Mouse (Mus musculus): ENCODE data around the gene Sbk1.

Gene Sbk1

DNA sequence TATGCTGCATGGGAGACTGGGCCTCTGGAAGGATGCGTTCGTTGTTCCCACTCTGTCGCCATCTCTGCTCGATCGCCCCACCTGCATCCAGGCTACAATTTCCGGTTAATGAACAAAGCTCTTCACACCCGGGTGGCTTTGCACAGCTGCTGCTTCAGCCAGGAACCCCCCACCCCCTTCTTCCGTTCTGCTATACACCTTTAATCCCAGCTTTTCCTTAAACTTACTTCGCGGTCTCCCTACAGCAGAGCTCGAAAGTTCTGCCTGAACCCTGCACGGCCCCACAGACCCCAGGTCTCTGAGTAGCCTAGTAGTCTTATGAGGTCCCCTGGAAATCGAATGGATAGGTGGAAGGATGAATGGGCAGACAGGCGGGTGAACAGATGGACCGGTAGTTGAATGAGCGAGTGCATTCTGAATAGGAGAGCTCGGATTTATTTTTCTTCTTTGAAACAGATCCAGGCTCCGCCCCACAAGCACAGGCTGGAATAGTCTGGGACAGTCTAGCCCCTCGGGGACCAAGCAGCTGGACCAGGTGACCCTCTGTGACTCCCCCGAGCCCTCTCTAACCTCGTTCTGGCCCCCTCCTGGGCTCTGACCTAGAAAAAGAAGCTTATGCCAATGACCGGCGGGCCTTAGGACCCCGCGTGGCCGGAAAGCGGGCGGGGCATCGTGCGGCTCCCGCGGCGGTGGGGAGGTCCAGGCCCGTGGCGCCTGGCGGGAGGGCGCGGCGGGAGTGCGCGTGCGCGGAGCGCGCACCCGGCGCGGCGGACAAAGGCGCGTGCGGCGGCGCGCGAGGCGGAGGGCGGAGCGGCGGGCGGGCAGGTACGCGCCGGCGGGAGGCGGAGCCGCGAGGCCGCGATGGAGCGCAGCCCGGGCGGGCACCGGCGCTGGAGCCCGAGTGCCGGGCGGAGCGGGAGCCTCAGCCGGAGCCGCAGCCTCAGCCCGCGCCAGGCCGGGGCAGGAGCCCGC is at the start of gene Sbk1:
TSS of gene Sbk1 (plus strand) at position 908 of the 972 bp plus-strand sequence.
- DNase-seq (ENCODE audit: low read depth, low spot score): peak; percentile 15

DNA sequence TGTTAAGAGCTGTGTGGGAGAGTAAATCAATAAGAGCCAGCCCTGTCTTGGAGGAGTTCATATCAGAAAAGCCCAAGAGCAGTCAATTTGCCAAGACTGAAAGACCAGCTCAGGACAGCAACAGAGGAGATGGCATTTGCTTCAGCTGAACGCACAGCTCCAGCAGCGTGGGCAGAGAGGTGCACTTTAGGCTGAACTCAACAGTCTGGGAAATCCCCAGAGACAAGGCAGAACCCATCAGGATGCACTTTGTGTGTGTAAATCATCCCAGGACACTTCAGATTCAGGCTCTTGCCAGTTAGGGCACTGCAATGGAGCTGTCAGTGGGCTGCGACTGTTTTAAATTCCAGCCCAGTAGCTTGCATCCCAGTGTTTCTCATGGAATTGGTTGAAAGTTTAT is 49.7 kb upstream of the Sbk1 start:
- DNase-seq (ENCODE audit: low read depth, low spot score): no peak

DNA sequence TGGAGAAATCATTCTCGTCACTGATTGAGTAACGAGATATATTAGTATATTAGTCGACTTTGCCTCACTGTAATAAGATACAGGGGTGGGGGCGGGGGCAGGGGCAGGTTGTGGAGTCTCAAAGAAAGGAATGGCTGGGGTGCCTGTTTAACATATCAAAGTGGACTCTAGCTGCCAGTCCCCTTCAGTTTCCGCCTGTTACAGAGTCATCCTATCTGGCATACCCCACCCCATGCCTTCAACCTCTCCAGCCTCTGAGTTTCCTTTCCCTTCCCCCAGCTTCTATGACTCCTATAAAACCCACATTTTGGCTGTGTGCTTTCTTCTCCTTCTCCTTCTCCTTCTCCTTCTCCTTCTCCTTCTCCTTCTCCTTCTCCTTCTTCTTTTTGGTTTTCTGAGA is 46.3 kb upstream of the Sbk1 start:
- DNase-seq (ENCODE audit: low read depth, low spot score): no peak

DNA sequence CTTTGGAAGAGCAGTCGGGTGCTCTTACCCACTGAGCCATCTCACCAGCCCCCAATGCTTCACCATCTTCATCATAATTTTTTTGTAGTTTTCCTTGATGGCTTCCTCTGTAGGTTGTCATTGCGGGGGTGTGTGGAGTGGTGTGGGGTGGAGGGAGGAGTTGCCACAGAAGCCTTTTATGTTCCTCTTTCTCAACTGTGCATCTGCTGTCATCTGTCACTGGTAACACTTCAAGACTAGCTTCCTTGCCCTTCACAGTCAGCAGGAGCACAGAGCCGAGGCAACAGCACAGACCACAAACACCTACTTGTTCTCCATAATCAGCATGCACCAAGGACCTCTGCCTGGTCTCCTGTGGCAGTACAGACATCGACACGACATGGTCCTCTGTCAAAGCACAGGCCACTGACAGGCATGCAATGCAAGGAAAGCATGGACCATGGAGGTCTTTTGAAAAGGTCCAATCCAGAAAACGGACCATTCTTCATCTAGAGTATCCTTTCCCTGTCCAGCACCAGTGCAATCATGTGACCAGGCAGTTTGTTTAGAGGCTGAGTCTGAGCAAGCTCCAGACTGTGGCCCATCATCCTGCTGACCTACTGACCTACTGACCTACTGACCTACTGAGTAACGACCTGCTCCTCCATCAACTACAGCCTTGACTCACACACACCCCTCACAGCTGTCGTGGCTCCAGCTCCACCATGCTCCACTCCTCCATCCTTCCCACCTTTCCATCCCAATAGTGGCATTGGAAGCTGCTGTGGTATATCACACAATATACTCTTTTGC is 41.9 kb upstream of the Sbk1 start:
- no peak for DNase-seq (ENCODE audit: low read depth, low spot score)

DNA sequence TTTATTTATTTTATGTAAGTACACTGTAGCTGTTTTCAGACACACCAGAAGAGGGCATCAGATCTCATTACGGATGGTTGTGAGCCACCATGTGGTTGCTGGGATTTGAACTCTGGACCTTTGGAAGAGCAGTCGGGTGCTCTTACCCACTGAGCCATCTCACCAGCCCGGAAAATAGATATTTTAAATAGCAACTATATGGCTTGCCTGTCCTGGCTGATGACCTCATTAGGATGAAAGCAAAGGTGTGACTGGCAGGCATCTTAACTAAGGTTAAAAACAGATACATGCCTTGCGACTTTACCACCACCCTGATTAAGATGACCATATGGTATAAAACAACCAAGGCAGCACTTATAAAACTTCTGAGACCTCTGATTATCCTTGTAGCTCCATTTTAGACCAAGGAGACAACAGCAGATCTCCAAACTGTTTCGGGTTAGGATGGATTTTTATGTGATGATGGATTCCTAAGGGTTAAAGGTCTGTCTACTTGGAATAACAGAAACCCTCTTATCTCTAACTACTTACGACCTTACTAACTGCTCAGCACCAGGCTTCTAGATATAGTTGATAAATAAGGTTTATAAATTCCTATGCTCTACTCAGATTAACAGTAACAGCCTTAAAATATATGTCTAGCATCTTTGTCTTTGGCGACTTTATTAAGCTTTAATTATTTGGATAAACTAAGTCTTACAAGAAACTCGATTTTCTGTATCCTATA is 39.9 kb upstream of the Sbk1 start:
- no peak for DNase-seq (ENCODE audit: low read depth, low spot score)

DNA sequence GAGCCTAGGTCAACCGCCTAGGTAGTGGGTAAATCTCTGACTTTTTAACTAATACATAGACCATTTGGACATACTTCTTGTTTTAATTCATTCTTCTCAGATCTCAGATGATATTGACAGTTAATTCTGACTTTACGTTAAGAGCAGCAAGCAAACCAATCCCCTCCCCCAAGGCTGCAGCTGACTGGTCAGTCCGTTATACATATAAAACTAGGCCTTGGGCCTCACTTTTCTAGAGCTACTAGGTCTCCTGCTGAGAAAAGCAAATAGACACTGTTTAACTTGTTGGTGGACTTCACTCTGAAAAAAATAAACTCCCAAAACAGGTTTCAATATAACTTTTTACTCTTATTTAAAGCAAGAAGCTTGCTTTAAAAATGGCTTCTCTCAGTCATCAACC is 37.8 kb upstream of the Sbk1 start:
- no peak for DNase-seq (ENCODE audit: low read depth, low spot score)

DNA sequence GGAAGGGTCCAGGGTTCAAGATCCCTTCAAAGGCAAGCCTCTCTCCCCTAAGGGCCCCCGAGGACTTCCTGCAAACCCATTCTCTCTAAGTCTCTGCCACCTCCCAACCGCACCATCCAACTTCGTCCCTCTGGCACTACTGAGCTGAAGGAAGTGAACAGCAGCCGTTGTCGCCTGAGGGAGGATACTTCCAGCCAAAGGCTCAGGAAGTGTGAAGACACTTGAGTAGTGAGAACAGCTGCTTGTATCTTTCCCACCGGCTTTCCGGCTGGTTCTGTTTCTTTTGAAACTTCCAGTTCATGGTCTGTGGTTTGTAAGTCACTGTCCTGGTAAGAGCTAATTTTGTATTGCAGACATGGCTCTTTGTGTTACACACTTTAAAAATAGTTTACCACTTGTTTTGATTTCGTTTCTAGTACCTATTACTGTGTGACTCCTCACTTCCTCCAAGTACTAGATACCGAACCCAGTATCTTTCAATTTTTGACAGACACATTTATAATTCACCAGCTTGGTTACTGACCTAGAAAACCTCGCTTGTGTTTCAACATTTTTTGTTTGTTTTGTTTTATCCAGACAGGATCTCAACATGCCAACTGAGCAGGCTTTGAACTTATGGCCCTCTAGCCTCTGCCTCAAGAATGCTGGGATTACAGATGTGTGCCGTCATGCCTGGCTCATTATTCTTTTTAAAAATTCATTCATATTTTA is 36.2 kb upstream of the Sbk1 start:
- no peak for DNase-seq (ENCODE audit: low read depth, low spot score)

DNA sequence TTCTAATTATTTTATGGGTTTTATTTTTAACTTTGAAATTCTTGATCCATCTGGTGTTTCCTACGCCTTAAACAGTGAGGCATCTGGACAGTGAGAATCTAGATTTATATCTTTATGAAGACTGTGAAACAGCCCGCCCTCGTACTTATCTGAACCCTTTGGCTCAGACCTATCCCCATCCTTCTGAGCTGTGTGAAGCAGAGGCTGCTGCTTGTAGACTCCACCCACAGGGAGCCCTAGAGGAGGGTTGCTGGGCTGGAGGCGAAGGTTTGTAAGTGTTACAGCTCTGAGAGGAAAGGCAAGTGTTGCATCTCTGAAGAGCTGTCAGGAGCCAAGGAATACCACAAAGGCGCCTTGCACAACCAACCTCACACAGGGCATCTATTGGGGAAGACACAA is 35.6 kb upstream of the Sbk1 start:
- DNase-seq (ENCODE audit: low read depth, low spot score): no peak

DNA sequence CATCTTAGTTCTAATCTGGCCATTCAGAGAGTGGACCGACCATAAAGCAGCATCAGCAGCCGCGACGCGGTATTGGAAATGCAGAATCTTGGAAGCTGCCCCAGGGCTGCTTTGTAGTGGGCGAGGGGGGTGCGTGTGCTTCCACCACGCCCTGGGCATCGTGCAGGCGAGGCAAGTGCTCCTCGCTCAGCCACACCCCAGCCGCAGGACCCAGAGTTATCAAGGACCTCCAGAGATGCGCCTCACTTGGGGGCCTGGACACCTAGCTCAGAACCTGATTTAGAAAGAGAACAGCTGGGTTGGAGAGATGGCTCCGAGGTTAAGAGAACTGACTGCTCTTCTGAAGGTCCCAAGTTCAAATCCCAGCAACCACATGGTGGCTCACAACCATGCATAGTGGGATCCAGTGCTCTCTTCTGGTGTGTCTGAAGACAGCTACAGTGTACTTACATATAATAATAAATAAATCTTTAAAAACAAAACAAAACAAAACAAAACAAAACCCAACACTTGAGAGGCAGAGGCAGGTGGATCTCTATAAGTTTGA is 31.5 kb upstream of the Sbk1 start:
- DNase-seq (ENCODE audit: low read depth, low spot score): no peak

DNA sequence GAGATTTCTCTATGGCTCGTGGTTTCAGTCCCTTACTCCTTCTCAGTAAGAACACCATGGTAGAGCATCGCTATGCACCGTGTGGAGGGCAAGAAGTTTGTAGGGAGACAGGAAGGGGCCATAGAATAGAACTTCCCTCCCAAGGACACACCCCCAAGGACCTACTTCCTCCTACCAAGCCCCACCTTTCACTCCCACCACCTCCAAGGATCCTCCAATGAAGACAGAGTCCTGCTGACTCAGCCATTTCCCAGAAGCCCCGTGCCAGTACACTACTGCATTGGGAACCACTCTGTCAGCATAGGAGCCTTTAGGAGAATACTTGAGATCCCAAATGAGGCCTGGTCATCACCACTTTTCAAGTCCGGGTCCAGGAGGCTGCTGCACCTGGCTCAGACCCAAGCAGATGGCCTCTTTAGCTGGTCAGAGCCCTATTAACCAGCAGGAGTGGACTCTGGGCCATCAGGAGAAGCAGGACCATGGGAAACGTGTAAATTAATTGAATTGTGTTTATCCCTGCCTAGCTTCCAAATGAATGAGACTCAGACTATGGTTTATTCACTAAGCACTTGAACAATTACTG is 28.2 kb upstream of the Sbk1 start:
- DNase-seq (ENCODE audit: low read depth, low spot score): no peak

DNA sequence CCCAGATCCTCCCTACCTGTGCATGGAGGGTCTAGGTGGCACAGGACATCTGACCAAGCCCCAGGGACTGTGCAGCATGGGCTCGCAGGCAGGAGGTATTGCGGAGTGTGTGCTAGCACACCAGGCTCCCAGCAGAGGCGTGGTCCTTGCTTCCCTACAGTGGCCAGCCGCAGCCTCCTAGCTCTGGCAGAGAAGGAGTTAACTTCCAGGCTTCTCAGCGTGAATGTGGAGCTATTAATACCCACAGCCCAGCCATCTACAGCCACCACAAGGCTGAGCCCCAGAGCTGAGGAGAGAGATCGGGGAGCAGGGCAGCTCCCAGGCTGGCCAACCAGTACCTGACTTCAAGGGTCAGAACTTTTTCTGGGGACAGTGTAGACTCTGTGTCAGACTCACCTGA is 24.3 kb upstream of the Sbk1 start:
- no peak for DNase-seq (ENCODE audit: low read depth, low spot score)

DNA sequence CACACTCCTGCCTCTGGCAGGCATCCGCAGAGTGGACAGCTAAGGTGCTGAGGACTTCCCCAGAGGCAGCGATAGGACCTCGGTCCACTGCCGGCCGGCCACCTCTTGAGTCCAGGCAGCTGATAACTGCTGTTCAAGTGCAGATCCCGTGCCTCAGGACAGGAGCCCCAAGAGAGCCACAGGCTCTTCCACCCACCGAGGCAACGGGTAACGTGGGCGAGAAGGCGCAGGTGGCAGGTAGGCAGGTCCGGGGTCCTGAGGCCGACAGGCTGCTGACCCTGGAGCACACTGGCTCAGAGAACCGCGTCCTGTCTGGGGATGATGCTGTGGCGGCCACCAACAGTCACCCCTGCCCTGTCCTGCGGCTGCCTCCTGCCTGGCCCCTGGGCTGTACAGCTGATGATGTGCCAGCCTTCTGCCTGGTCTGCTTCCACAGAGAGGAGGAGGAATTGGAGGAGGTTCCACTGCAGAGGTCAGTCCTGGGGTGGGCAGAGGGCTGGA is 23.7 kb upstream of the Sbk1 start:
- DNase-seq (ENCODE audit: low read depth, low spot score): no peak

DNA sequence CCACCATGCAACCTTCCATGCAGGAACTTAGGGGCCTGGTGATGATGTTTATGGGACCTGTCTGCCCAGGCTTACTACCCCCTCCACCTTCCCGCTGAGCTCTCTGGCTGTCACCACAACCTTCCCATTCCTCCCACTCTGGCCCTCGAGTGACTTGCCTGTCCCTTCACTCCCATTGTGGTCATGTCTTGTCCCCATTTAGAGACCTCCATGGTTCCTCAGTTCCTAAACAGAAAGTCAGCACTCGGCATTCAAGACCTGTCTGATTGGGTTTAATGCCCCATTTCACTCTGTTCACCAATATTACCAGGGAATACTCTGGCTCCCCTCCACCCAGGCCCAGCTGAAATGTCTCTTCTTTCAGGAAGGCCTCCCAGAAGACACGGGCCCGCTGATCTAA is 23.3 kb upstream of the Sbk1 start:
- DNase-seq (ENCODE audit: low read depth, low spot score): no peak

DNA sequence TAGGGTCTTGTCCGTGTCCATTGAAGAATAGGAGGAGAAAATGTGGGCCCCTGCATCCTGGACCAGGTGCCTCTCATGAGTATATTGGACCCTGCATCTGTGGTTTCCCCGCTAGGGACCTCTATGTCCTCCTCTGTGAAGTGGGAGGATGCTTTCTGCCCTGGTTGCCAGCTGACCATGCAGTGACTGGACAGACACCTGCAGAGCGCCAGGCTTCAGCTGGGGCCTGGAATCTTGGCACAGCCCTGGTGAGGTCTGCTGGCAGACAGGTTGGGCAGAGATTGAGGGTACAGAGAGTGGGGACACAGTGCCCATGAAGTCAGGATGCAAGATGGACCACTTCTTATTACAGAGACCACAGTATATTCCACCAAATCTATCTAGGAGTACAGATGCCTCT is 22.4 kb upstream of the Sbk1 start:
- DNase-seq (ENCODE audit: low read depth, low spot score): no peak

DNA sequence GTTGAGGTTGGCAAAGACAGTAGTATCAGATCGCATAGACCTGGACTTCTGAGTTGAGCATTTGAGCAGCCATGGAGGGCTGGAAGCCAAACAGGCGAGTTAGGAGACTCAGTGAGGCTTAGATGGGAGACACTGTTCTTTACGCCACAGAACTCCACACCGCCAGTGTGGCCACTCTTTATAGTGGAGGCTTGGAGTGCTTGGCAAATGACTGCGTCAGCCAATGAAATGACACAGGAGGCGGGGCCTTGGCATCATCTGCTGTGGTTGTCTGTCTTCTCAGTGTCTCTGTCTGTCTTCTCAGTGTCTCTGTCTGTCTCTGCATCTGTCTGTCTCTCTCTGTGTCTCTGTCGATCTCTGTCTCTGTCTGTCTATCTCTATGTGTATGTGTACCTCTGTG is 21.9 kb upstream of the Sbk1 start:
- DNase-seq (ENCODE audit: low read depth, low spot score): no peak

DNA sequence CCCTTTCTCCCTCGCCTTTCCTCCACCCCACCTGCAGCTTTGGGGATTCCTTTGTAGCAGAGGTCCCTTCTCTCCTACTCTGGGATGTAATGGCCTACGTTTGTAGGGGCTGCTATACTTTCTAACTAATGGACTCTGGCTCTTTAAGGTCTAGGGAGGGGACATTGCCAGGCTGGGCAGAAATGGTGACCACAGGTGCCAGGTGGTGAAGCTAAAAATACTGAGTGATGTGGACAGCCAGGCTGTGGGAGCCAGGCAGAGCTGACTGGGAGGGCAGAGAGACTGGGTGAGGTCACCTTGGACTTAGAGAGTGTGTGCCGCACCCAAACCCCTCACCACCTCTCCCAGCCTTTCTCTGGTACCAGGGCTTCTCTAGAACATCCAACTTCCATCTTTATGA is 20.7 kb upstream of the Sbk1 start:
- no peak for DNase-seq (ENCODE audit: low read depth, low spot score)

DNA sequence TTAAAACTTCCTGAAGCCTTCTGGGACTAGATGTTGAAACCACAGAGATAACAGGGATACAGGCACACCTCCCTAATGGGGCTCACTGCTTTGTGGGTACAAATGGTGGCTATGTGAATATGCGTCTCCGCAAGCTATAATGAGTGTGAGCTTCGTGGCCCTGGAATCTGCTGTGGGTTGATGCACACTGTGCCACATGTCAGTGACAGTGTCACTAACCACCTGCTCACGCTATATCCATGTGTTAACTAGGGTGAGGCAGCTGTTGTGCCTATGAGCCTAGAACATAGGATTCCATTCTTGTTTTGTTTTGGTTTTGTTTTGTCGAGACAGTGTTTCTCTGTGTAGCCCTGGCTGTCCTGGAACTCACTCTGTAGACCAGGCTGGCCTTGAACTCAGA is 20.2 kb upstream of the Sbk1 start:
- DNase-seq (ENCODE audit: low read depth, low spot score): no peak

DNA sequence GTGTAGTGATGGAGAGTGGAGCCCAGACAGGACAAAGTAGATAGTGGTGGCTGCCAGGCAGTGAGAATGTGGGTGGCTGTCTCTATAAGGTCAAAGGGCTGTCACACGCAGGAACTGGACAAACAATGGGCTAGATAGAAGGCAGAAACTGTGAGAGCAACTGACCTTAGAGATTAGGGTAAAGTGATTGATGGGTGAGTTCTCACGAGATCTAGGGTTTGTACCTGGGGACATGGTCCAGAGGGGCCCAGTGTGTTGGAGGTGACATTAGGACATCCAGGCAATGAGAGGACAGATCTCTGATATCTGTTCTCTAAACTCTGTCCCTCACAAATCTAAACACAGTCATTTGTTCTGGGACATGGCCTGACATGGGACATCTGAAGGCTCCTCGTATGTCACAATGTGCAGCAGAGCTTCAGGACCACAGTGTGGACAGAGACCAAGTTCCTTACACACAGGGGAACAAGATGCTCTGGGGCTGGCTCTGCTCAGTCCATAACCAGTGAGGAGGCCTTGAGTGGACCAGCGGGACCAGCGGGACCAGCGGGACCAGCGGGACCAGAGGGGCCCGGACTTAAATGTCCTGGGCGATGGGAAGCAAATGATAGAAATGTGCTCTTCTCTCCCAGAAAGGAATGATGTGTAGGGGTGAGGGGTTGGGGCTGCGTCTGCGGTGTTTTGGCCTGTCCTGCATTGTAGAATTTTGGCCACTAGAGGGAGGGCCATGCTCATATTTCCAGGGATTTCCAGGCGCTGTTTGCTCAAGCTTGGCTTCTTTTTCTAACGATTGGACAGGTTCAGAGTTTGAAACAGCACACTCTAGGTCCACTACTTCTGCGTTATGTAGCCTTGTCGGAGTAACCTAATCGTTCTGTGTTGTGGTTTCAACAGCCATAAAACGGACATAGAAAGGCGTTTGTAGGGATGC is 11.9 kb upstream of the Sbk1 start:
- DNase-seq (ENCODE audit: low read depth, low spot score): no peak

DNA sequence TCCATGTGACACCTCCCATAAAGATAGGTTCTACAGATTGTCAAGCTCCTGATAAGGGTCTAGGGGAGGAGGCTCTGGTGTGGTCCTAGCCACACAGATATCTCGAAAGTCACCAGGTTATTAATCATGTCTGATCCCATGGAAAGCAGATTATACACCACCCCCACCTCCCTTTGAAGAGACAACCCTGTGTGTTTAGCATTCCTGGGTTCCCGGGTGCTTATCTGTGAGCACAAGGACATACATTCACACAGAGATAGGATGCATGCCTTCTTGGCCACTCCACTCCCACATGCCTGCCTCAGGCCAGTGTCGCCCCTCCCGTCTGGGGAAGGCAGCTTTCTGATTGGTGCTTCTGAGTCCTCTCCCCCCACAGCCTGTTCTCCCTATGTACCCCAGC is 10.6 kb upstream of the Sbk1 start:
- DNase-seq (ENCODE audit: low read depth, low spot score): no peak

DNA sequence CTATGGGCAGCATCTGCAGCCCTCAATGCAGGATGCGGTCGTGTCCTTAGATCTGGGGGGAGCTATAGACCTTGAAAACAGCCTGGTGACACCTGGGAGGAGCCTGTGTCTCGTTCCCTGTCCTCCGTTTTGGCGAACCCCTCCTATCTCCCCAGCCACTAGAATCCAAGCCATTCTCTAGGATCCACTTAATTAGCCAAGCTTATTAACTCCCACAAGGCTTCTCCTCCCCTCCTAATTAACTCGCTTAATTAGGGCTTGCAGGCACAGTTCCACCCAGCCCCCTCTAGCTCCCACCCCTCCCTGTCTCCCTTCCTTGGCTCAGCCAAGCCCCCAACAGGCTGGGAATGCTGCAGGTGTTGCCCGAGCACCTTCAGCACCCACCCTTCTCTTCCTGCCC is 8.5 kb upstream of the Sbk1 start:
- DNase-seq (ENCODE audit: low read depth, low spot score): no peak
